Mouse (Mus musculus) liver, embryonic 14.5 days (tissue): Measurements from ENCODE around the gene Ptprb.

Experiments
- CTCF ChIP-seq: IDR thresholded peaks from 2 replicates; pipeline ENCODE4 v1.5.1; 2016; ENCODE audit warnings: antibody characterized with exemption, low read depth, control low read depth
- EP300 ChIP-seq: IDR thresholded peaks from 2 replicates; pipeline ENCODE4 v1.6.1; 2016; ENCODE audit warnings: antibody characterized with exemption, low read depth

DNA sequence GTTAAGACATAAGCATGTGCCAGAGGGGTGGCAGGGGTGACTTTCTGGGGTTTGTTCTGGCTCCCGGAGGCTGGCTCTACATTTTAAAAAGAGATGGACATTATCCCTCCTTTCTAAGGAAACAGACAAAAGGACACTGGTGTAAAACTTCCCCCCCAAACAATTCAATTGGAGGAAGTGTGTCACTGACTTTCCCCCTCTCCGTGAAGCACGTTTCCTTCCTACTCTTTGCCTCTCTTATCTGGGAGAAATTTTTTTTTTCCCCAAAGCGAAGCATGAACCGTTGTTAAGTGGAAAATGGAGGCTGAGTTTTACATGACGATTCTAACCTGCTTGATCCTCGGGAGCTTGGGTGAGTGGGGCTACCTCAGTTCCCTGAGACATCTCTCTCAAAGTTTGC lies at the start of gene Ptprb:
- TF ChIP-seq CTCF = no peak
- TF ChIP-seq EP300 = no peak
